Mouse (Mus musculus) heart, adult 9 months (tissue): ENCODE data around the gene 4933416C03Rik.

Experiments
- DNase-seq, 2 experiments: peaks; one replicate each; pipeline ENCODE4 v3.0.0; 2022; ENCODE audit warnings: low spot score in 2 of 2

4933416C03Rik gene

DNA sequence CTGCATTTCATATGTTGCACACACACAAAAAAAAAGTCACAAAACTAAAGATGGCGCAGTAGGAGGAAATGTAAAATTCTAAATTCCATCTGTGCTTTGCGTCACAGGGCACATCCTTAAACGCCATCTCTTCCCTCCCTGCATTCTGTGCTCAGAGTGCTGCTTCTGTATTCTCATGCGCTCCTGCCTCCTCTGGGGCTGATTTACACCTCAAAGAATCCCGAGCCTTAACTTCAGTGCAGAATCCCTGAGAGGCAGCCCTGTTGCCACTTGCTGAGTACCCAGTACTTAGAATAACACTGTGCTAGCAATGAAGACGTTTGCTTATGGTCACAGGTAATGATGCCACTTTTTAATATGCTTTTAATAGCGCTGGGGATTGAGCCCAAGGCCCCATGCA, 34.3 kb downstream of the 4933416C03Rik start:
- no peak for DNase-seq

DNA sequence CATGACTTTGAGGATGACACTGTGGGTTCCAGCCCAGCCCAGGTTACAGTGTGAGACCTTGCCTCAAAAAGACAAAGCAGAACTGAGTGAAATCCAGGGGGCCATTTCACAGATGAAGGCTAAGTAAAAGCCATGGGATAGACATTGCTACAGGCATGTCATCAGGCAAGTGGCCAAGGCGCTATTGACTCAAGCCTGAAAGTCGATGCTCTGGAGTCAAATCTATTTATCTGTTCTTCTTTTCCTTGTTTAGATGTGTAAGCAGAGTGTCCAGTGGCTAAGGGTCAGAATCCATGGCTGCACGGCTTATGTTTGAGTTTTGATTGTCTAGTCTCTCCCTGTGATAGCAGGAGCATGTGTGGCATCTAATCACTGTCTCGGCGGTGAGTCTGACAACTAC, 35.1 kb downstream of the 4933416C03Rik start:
- DNase-seq, result no peak

- DNase-seq, result no peak
These were observed 37.8 kb downstream of the 4933416C03Rik start for GRCm38 (mm10) chr10:116075954-116076353.
